Mouse (Mus musculus) lung, embryonic 16.5 days (tissue): Measurements from ENCODE around the gene Bax. TPM values are rescaled to one million over a fixed set of nuclear protein-coding genes. Genes with fewer than 3 reads are reported as not detected.

Experiments used
- ATAC-seq: fragments of 200-750 bp; cut with Nextera tagmentation; 2 replicates; pipeline ENCODE4 v1.8.0; 2017; ENCODE audit warnings: low read depth, mild to moderate bottlenecking, moderate library complexity
- H3K27ac ChIP-seq: fragments of 300-500 bp; sonication (generic); 2 replicates; pipeline ENCODE4 v1.5.1; 2014; ENCODE audit warnings: mild to moderate bottlenecking, control low read depth, low read length
- H3K27me3 ChIP-seq: fragments of 300-500 bp; sonication (generic); 2 replicates; pipeline ENCODE4 v1.6.1; 2014; ENCODE audit warnings: low read depth, low read length, mixed read lengths; ENCODE audit not compliant: control insufficient read depth, insufficient read depth
- H3K36me3 ChIP-seq: fragments of 300-500 bp; sonication (generic); 2 replicates; pipeline ENCODE4 v1.6.1; 2014; ENCODE audit warnings: low read length; ENCODE audit not compliant: control insufficient read depth, insufficient read depth
- H3K4me1 ChIP-seq: fragments of 300-500 bp; sonication (generic); replicated peaks from 2 replicates; pipeline ENCODE4 v1.6.1; 2014; ENCODE audit warnings: low read length, mixed read lengths; ENCODE audit not compliant: control insufficient read depth, insufficient read depth
- H3K4me2 ChIP-seq: fragments of 300-500 bp; sonication (generic); 2 replicates; pipeline ENCODE4 v1.6.1; 2014; ENCODE audit warnings: low read depth, low read length, control low read depth
- H3K4me3 ChIP-seq: fragments of 300-500 bp; sonication (generic); 2 replicates; pipeline ENCODE4 v1.5.1; 2014; ENCODE audit warnings: mild to moderate bottlenecking, low read length, control low read depth
- H3K9ac ChIP-seq: fragments of 300-500 bp; sonication (generic); 2 replicates; pipeline ENCODE4 v1.6.1; 2014; ENCODE audit warnings: low read length, control low read depth
- H3K9me3 ChIP-seq: fragments of 300-500 bp; sonication (generic); 2 replicates; pipeline ENCODE4 v1.6.1; 2016; ENCODE audit warnings: low read length; ENCODE audit not compliant: control insufficient read depth
- WGBS: fragments of 180-500 bp; shearing (Covaris S2); extraction: QIAGEN DNeasy Blood & Tissue Kit; methylation state at CpG from one replicate; pipeline ENCODE4 v1.1.7; 2014; 5-methylcytosine and 5-hydroxymethylcytosine counted together
- polyA plus RNA-seq: library from polyadenylated mRNA; unstranded; fragments of >200 nt; fragmentation: Nextera tagmentation; extraction: Ambion mirVana; gene quantifications from 2 replicates; pipeline ENCODE4 v1.2.1, GENCODE M21; 2015

Gene Bax
- polyA plus RNA-seq, 1 experiment from 2014 or later = 136 TPM

- H3K4me3 ChIP-seq = no peak overlapping the region
- H3K27ac ChIP-seq = no peak overlapping the region
- H3K9me3 ChIP-seq = no peaks in the 10 kb centered on the region
- no peak overlapping the region for H3K9ac ChIP-seq
- H3K4me2 ChIP-seq = no peak overlapping the region
- peaks cover 33% of the 10 kb centered on the region for H3K36me3 ChIP-seq
- 0 out of 2 replicates have a peak, but pooled peaks cover 2% of the 10 kb centered on the region for H3K4me1 ChIP-seq
- no peaks in the 10 kb centered on the region for H3K27me3 ChIP-seq
- 87% methylated on average over 9 of the region's 9 CpGs for WGBS
- no peak for ATAC-seq
Observed at GRCm38 (mm10) chr7:45494548-45494947, 27.9 kb upstream of the Bax start.

- 83% methylated on average over 5 of the region's 5 CpGs for WGBS
- ATAC-seq = no peak
- no peak overlapping the region for H3K27ac ChIP-seq
- no peak overlapping the region for H3K9ac ChIP-seq
- H3K4me1 ChIP-seq = 0 out of 2 replicates have a peak, but pooled peaks cover 2% of the 10 kb centered on the region
- H3K36me3 ChIP-seq = peaks cover 27% of the 10 kb centered on the region
- no peak overlapping the region for H3K4me3 ChIP-seq
- H3K9me3 ChIP-seq = no peaks in the 10 kb centered on the region
- no peak overlapping the region for H3K4me2 ChIP-seq
- H3K27me3 ChIP-seq = no peaks in the 10 kb centered on the region
Observed at GRCm38 (mm10) chr7:45492951-45493350, 26.3 kb upstream of the Bax start.

- 98% methylated on average over 8 of the region's 8 CpGs for WGBS
- peaks cover 25% of the 10 kb centered on the region for H3K36me3 ChIP-seq
Observed at GRCm38 (mm10) chr7:45492225-45492844, 25.6 kb upstream of the Bax start.

GRCm38 (mm10) chr7:45491264-45491663, 24.6 kb upstream of the Bax start:
- Histone ChIP-seq H3K4me2 (peak overlapping the region; percentile 23), H3K4me3 (no peak overlapping the region), H3K36me3 (peaks cover 20% of the 10 kb centered on the region), H3K27ac (no peak overlapping the region), H3K9ac (no peak overlapping the region), H3K27me3 (no peaks in the 10 kb centered on the region), H3K9me3 (no peaks in the 10 kb centered on the region), H3K4me1 (0 out of 2 replicates have a peak, but pooled peaks cover 2% of the 10 kb centered on the region)
- peak; percentile 36; the same call in 1 of the 2 replicates for ATAC-seq
- WGBS = 15% methylated on average over 3 of the region's 3 CpGs

More at GRCm38 (mm10) chr7:45492225-45492844, 25.6 kb upstream of the Bax start:
- Histone ChIP-seq H3K27me3 (no peaks in the 10 kb centered on the region), H3K9ac (no peak overlapping the region), H3K4me1 (0 out of 2 replicates have a peak, but pooled peaks cover 2% of the 10 kb centered on the region), H3K27ac (no peak overlapping the region), H3K4me2 (no peak overlapping the region), H3K9me3 (no peaks in the 10 kb centered on the region), H3K4me3 (no peak overlapping the region)
- no peak for ATAC-seq

- H3K27ac ChIP-seq = no peak overlapping the region
- no peaks in the 10 kb centered on the region for H3K9me3 ChIP-seq
- H3K4me2 ChIP-seq = no peak overlapping the region
- 41% methylated on average over 9 of the region's 9 CpGs for WGBS
- H3K9ac ChIP-seq = no peak overlapping the region
- H3K27me3 ChIP-seq = no peaks in the 10 kb centered on the region
- ATAC-seq = no peak
- no peak overlapping the region for H3K4me3 ChIP-seq
- peaks cover 20% of the 10 kb centered on the region for H3K36me3 ChIP-seq
- H3K4me1 ChIP-seq = 0 out of 2 replicates have a peak, but pooled peaks cover 2% of the 10 kb centered on the region
Observed at GRCm38 (mm10) chr7:45490822-45491221, 24.1 kb upstream of the Bax start.

GRCm38 (mm10) chr7:45489578-45489977, 22.9 kb upstream of the Bax start:
- ATAC-seq = no peak

GRCm38 (mm10) chr7:45488293-45489204, 21.9 kb upstream of the Bax start, which contains the start of gene Dhdh:
TSS of gene Dhdh (minus strand) at chr7:45488805.
- Histone ChIP-seq H3K4me1 (0 out of 2 replicates have a peak, but pooled peaks cover 2% of the 10 kb centered on the region), H3K36me3 (peaks cover 8% of the 10 kb centered on the region), H3K9me3 (no peaks in the 10 kb centered on the region), H3K9ac (peak within 1 kb of the TSS; percentile 72), H3K27me3 (no peaks in the 10 kb centered on the region), H3K4me2 (peak within 1 kb of the TSS; percentile 72), H3K27ac (peak within 1 kb of the TSS; percentile 61), H3K4me3 (peak within 1 kb of the TSS; percentile 57)
- WGBS = 12% methylated on average over 38 of the region's 38 CpGs
- peak; percentile 73 for ATAC-seq

More at GRCm38 (mm10) chr7:45489578-45489977, 22.9 kb upstream of the Bax start:
- Histone ChIP-seq H3K27me3 (no peaks in the 10 kb centered on the region), H3K9ac (no peak overlapping the region), H3K4me1 (0 out of 2 replicates have a peak, but pooled peaks cover 2% of the 10 kb centered on the region), H3K4me2 (no peak overlapping the region), H3K4me3 (no peak overlapping the region), H3K9me3 (no peaks in the 10 kb centered on the region), H3K27ac (no peak overlapping the region), H3K36me3 (peaks cover 16% of the 10 kb centered on the region)
- WGBS = 70% methylated on average over 7 of the region's 7 CpGs

- H3K4me3 ChIP-seq = peak overlapping the region; percentile 57
- peak overlapping the region; percentile 72 for H3K4me2 ChIP-seq
- peak; percentile 12; the same call in 1 of the 2 replicates for ATAC-seq
- peaks cover 4% of the 10 kb centered on the region for H3K36me3 ChIP-seq
- 48% methylated on average over 11 of the region's 11 CpGs for WGBS
- H3K4me1 ChIP-seq = 0 out of 2 replicates have a peak, but pooled peaks cover 2% of the 10 kb centered on the region
- H3K9ac ChIP-seq = peak overlapping the region; percentile 72
- no peaks in the 10 kb centered on the region for H3K27me3 ChIP-seq
- H3K27ac ChIP-seq = peak overlapping the region; percentile 61; the same call in 1 of the 2 replicates
- H3K9me3 ChIP-seq = no peaks in the 10 kb centered on the region
Observed at GRCm38 (mm10) chr7:45487861-45488292, 21.2 kb upstream of the Bax start.
